Mouse (Mus musculus) ES-Bruce4 (cell line): ENCODE results near the gene Olfr1195.

Experiments
- CTCF ChIP-seq: IDR thresholded peaks from one replicate; pipeline ENCODE4 v1.8.1; 2011; ENCODE audit warnings: low read depth, low read length
- EP300 ChIP-seq: IDR thresholded peaks from 2 replicates; pipeline ENCODE4 v1.6.1; 2011; ENCODE audit warnings: low read depth, low read length; ENCODE audit not compliant: insufficient read depth
- POLR2A ChIP-seq: IDR thresholded peaks from one replicate; pipeline ENCODE4 v1.8.1; 2011; ENCODE audit warnings: low read length; ENCODE audit not compliant: insufficient read depth

DNA sequence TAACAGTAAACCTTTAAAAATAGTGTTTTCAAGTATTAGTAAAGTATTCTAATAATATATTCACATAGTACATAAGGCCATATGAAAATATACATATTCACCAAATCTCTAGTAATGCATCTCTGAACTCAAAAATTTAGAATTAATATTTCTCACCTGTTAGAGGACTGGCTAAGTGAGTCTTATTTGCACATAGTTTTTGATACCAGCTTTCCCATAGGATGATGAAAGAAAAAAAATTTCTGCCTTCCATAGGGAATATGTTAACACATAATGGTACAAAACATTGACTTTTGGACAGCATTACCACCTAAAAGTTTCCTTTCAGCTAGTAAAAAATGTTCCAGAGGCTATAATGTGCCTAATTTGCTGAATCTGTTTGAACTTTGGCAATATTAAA is at the start of gene Olfr1195:
- TF ChIP-seq POLR2A, result no peak
- no peak for TF ChIP-seq CTCF
- no peak for TF ChIP-seq EP300
